Mouse (Mus musculus): Measurements from ENCODE around the gene Arhgap29. TPM values are rescaled to one million over a fixed set of nuclear protein-coding genes. Genes with fewer than 3 reads are reported as not detected.

Gene Arhgap29
- polyA plus RNA-seq, 1 experiment, result 6.3 TPM

DNA sequence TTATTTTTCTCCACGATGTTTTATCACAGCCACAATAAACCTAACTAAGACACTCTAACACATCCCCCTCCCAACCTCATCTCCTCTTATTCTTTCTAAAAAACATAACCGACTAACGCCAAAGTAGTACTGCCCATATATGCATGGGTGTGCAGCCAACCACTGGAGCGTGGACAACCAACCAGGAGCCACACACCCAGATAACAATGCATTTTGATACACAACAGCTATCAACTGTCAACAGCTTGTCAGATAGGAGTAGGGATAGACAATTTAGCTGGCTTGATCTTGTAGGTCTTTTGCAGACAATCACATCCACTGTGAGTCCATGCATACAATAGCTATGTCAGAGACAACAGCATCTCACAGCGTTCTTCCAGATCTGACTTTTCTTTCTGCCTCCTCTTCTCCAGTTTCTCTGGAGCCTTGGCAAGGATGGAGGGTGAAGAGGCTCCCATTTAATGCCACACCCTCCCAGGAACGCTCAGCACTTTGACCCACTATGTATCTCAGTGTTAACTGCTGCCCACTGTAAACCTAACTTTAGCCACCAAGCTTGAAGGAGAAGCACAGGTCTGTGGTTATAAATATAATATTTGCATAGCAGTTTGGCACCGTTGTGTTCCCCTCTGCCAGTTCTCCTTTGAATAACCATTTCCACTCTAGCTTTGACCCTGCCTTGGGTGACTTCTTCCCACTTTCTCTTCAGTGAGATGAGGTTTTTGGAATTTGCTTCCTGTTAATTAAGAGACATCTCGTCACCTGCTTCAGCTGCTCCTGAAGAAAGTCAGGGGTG, 12.0 kb upstream of the Arhgap29 start:
- no peak for TF ChIP-seq POLR2A (IDR thresholded peaks at IDR 0.05; ENCODE audit: control insufficient read depth, extremely low read depth, insufficient read depth, low read length, poor library complexity)
- no peak for TF ChIP-seq CTCF (IDR thresholded peaks at IDR 0.05; ENCODE audit: borderline replicate concordance, control insufficient read depth, extremely low read depth, insufficient read depth, low read length, poor library complexity)
- 78% methylated on average over 8 of the region's 8 CpGs for WGBS
- no peak overlapping the region for H3K27ac ChIP-seq (ENCODE audit: control insufficient read depth, insufficient read depth, low read length)

GRCm38 (mm10) chr3:121941204-121941745, 11.1 kb upstream of the Arhgap29 start:
- no peaks in the 10 kb centered on the region for H3K4me1 ChIP-seq (replicated peaks; ENCODE audit: control insufficient read depth, insufficient read depth, low read length)
- WGBS, result 96% methylated on average over 11 of the region's 11 CpGs
- no peaks in the 10 kb centered on the region for H3K27me3 ChIP-seq (ENCODE audit: control insufficient read depth, insufficient read depth, low read length)
- H3K36me3 ChIP-seq (ENCODE audit: control insufficient read depth, insufficient read depth, low read length), result no peaks in the 10 kb centered on the region
- no peak for DNase-seq
- H3K27ac ChIP-seq (ENCODE audit: control insufficient read depth, insufficient read depth, low read length), result no peak overlapping the region
- TF ChIP-seq POLR2A (IDR thresholded peaks at IDR 0.05; ENCODE audit: control insufficient read depth, extremely low read depth, insufficient read depth, low read length, poor library complexity) (no peak), CTCF (IDR thresholded peaks at IDR 0.05; ENCODE audit: borderline replicate concordance, control insufficient read depth, extremely low read depth, insufficient read depth, low read length, poor library complexity) (no peak)
- H3K4me3 ChIP-seq (ENCODE audit: control insufficient read depth, insufficient read depth, low read length), result no peak overlapping the region

More for the DNA sequence above, 12.0 kb upstream of the Arhgap29 start:
- Histone ChIP-seq H3K36me3 (ENCODE audit: control insufficient read depth, insufficient read depth, low read length) (no peaks in the 10 kb centered on the region), H3K4me3 (ENCODE audit: control insufficient read depth, insufficient read depth, low read length) (no peak overlapping the region), H3K27me3 (ENCODE audit: control insufficient read depth, insufficient read depth, low read length) (no peaks in the 10 kb centered on the region), H3K4me1 (replicated peaks; ENCODE audit: control insufficient read depth, insufficient read depth, low read length) (no peaks in the 10 kb centered on the region)
- DNase-seq, result no peak

DNA sequence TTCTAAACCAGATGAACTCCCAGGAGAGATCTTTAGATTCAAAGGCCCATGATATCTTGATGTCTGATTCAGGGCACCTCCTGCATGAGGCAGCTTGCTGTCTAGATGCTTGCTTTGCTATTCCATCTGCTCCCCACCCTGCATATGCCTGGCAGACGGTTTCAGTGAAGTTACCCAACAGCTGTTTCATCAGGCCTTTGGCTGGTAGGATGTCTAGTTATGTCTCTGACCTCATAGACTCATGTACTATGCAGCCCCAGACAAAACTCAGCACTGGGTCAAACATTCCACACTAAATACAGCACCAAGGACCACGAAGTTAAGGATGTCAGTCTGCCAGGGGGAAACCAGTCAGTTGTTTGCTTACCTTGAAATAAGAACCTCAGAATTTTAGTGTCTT, 6.4 kb upstream of the Arhgap29 start:
- Histone ChIP-seq H3K4me3 (ENCODE audit: control insufficient read depth, insufficient read depth, low read length) (no peak overlapping the region), H3K36me3 (ENCODE audit: control insufficient read depth, insufficient read depth, low read length) (no peaks in the 10 kb centered on the region), H3K27ac (ENCODE audit: control insufficient read depth, insufficient read depth, low read length) (no peak overlapping the region), H3K27me3 (ENCODE audit: control insufficient read depth, insufficient read depth, low read length) (no peaks in the 10 kb centered on the region), H3K4me1 (replicated peaks; ENCODE audit: control insufficient read depth, insufficient read depth, low read length) (no peaks in the 10 kb centered on the region)
- WGBS, result 81% methylated on average over 2 of the region's 2 CpGs
- no peak for DNase-seq
- TF ChIP-seq CTCF (IDR thresholded peaks at IDR 0.05; ENCODE audit: borderline replicate concordance, control insufficient read depth, extremely low read depth, insufficient read depth, low read length, poor library complexity) (no peak), POLR2A (IDR thresholded peaks at IDR 0.05; ENCODE audit: control insufficient read depth, extremely low read depth, insufficient read depth, low read length, poor library complexity) (no peak)

DNA sequence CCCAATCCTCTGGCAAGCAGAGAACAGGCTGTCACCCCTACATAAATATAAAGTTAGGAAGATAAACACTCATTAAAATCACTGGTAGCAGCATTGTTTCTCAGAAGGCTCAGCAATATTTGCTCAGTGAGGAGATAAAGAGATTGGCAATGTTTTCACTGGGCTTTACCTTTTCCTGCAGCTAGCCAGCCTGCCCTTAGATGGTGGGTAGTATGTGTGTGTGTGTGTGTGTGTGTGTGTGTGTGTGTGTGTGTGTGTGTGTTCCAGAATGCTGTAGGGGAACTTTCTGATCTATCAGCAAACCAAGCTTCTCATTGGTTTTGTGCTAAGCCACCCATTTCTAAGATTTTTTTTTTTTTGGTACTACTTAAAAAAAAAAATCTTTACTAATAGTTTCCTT, 5.6 kb upstream of the Arhgap29 start:
- H3K4me1 ChIP-seq (replicated peaks; ENCODE audit: control insufficient read depth, insufficient read depth, low read length), result no peaks in the 10 kb centered on the region
- H3K36me3 ChIP-seq (ENCODE audit: control insufficient read depth, insufficient read depth, low read length), result no peaks in the 10 kb centered on the region
- no peak overlapping the region for H3K4me3 ChIP-seq (ENCODE audit: control insufficient read depth, insufficient read depth, low read length)
- H3K27ac ChIP-seq (ENCODE audit: control insufficient read depth, insufficient read depth, low read length), result no peak overlapping the region
- no peak for TF ChIP-seq POLR2A (IDR thresholded peaks at IDR 0.05; ENCODE audit: control insufficient read depth, extremely low read depth, insufficient read depth, low read length, poor library complexity)
- TF ChIP-seq CTCF (IDR thresholded peaks at IDR 0.05; ENCODE audit: borderline replicate concordance, control insufficient read depth, extremely low read depth, insufficient read depth, low read length, poor library complexity), result no peak
- DNase-seq, result no peak
- H3K27me3 ChIP-seq (ENCODE audit: control insufficient read depth, insufficient read depth, low read length), result no peaks in the 10 kb centered on the region

- Histone ChIP-seq H3K36me3 (ENCODE audit: control insufficient read depth, insufficient read depth, low read length) (no peaks in the 10 kb centered on the region), H3K4me1 (replicated peaks; ENCODE audit: control insufficient read depth, insufficient read depth, low read length) (0 out of 2 replicates have a peak, but pooled peaks cover 8% of the 10 kb centered on the region), H3K27ac (ENCODE audit: control insufficient read depth, insufficient read depth, low read length) (no peak overlapping the region), H3K4me3 (ENCODE audit: control insufficient read depth, insufficient read depth, low read length) (no peak overlapping the region), H3K27me3 (ENCODE audit: control insufficient read depth, insufficient read depth, low read length) (peaks cover 13% of the 10 kb centered on the region)
- no peak for DNase-seq
- 86% methylated on average over 6 of the region's 6 CpGs for WGBS
- TF ChIP-seq POLR2A (IDR thresholded peaks at IDR 0.05; ENCODE audit: control insufficient read depth, extremely low read depth, insufficient read depth, low read length, poor library complexity) (no peak), CTCF (IDR thresholded peaks at IDR 0.05; ENCODE audit: borderline replicate concordance, control insufficient read depth, extremely low read depth, insufficient read depth, low read length, poor library complexity) (no peak)
Measured at GRCm38 (mm10) chr3:121950139-121950538, 2.2 kb upstream of the Arhgap29 start.

DNA sequence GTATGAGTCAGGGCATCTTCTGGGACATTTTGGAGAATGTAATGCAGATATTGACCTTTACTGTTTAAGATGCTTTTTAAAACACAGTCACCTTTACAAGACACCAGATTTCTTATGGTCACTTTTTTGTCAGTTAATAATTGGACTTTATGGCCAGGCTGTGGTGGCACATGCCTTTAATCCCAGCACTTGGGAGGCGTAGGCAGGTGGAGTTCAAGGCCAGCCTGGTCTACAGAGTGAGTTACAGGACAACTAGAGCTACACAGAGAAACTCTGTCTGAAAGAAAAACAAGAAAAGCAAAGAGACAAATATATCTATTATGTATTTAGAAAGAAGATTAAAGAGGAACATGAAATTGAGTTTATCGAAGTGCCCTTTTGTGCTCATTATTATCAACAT, 1.2 kb upstream of the Arhgap29 start:
- TF ChIP-seq POLR2A (IDR thresholded peaks at IDR 0.05; ENCODE audit: control insufficient read depth, extremely low read depth, insufficient read depth, low read length, poor library complexity) (no peak), CTCF (IDR thresholded peaks at IDR 0.05; ENCODE audit: borderline replicate concordance, control insufficient read depth, extremely low read depth, insufficient read depth, low read length, poor library complexity) (no peak)
- 0 out of 2 replicates have a peak, but pooled peaks cover 8% of the 10 kb centered on the region for H3K4me1 ChIP-seq (replicated peaks; ENCODE audit: control insufficient read depth, insufficient read depth, low read length)

More for the DNA sequence above, 1.2 kb upstream of the Arhgap29 start:
- 92% methylated on average over 2 of the region's 2 CpGs for WGBS
- H3K27ac ChIP-seq (ENCODE audit: control insufficient read depth, insufficient read depth, low read length), result no peak overlapping the region
- no peaks in the 10 kb centered on the region for H3K36me3 ChIP-seq (ENCODE audit: control insufficient read depth, insufficient read depth, low read length)
- no peak overlapping the region for H3K4me3 ChIP-seq (ENCODE audit: control insufficient read depth, insufficient read depth, low read length)
- peaks cover 13% of the 10 kb centered on the region for H3K27me3 ChIP-seq (ENCODE audit: control insufficient read depth, insufficient read depth, low read length)
- DNase-seq, result no peak
